Mouse (Mus musculus) cerebellum, adult 11 months (tissue): ENCODE results near the gene B4galnt2.
"Not testable (repeated sequence)": the region's sequence is repeated elsewhere in the genome, so short reads cannot be mapped to it uniquely, and the experiment has no call there.

ENCODE experiments used
- DNase-seq: peaks from one replicate; pipeline ENCODE4 v3.0.0; 2022

B4galnt2 gene

DNA sequence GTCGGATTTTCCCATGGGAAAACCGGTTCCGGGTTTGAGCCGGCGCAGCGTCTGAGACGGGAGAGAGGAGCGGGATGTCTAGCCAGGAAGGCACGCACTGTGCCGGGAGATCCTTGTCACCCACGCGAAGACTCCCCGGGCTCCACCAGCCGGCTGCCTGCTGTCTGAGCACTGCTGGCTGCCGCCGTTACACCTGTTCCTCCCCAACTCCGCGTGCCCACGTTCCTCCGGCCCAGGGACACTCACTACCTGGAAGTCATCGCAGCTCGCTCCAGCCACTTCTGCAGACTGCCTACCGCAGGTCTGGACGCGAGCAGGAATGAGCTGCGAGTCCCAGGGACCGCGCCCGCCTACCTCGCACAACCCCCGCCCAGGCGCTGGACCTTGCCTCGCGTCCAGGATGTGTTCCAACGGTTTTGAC, at the start of gene B4galnt2:
TSS of gene B4galnt2 (minus strand) at position 321 of the 421 bp plus-strand sequence.
- no peak for DNase-seq

GRCm38 (mm10) chr11:95963304-95963703, 48.6 kb upstream of the B4galnt2 start:
- peak; percentile 7 for DNase-seq

GRCm38 (mm10) chr11:95959152-95959551, 44.5 kb upstream of the B4galnt2 start:
- DNase-seq, result no peak

- no peak for DNase-seq
These were observed 43.6 kb upstream of the B4galnt2 start for GRCm38 (mm10) chr11:95958251-95958650.

DNA sequence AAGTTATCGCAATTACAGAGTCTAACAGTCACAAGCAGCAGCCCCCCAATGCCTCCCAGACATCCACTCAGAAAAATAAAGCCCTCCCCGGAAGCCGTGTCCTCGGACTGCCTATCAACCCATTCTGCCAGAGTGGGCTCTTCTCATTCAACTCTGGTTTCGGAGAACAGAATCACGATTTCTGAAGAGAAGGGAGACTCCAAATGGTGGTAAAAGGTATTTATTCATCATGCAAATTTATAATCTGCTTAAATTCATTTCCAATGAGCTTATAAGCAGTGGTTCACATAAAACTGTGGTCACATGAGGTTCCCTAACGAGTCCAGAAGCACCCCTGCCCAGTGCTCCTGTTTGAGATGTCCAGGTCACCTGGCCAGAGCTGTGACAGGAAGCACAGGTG, 42.7 kb upstream of the B4galnt2 start:
- DNase-seq, result no peak

DNA sequence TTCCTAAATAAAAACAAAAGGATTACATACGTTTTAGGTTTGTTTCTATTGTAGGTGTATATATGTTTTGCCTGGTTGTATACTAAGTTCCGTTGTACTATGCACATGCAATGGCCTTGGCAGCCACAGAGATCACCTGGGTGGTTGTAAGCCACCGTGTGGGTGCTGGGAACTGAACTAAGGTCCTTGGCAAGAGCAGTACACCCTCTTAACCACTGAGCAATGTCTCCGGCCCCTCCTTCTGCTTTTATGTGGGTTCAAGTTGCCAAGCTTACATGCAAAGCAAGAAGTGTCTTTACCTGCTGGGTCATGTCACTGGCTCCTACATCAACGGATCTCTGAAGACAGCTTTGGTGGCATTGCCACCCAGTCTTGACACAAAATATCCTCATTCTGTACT, 38.6 kb upstream of the B4galnt2 start:
- no peak for DNase-seq

DNA sequence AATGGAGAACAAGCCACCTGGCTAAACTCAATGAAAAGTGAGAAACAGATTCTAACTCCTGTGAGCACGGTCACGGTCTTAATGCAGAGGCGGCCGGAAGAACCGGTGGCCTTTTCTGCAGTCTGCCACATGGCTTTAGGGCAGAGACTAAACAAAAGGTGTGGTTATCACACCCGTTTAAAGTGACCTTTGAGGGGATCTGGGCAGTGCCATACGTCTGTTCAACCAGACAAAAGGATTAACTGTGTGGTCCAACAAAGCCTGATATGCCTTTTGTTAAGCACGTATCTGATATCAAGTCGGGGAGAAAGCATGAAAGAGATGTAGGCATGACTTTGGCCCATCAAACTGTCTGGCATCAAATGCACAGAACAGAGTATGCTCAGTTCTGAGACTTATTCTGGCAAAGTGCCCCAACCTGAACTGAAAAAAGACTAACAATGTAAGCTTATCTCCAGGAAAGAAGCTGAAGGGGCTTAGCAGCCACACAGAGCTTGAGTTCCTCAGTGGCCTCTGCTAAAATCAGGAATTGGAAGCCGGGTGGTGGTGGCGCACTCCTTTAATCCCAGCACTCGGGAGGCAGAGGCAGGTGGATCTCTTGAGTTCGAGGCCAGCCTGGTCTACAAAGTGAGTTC, 31.3 kb upstream of the B4galnt2 start:
- no peak for DNase-seq

DNA sequence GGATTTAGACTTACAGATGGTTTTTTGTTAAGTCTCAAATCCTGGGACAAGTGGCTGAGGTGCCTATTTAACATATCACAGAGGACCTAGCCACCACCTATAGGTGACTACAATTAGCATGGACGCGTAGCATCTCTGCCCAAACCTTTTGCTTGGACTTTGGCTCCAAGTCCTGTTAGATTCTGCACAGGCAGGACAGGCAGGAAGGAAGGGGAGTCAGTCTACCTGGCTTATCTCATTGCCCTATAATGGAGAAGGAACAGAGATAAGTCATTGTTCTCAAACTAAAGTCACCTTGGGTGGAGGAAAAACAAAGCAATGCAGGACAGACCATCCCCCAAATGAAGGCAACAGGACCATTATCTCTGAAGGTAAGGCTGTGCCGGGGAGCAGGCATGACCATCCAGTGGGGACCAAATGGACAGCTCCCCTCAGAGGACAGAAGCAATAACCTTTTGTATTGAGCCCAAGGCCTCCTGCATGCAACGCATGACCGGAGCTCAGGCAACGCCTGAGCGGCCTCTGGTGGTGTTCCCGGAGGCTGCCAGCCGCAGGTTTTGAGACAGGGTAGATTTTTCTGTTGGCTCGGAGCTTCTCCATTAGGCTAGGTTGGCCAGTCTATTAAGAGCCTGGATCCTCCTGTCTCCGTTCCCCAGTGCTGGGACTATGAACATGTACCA, 25.3 kb upstream of the B4galnt2 start:
- DNase-seq, result no peak

- no peak for DNase-seq
These were observed 21.7 kb upstream of the B4galnt2 start for GRCm38 (mm10) chr11:95936409-95936808.

GRCm38 (mm10) chr11:95932168-95932567, 17.5 kb upstream of the B4galnt2 start:
- not testable (repeated sequence) for DNase-seq

DNA sequence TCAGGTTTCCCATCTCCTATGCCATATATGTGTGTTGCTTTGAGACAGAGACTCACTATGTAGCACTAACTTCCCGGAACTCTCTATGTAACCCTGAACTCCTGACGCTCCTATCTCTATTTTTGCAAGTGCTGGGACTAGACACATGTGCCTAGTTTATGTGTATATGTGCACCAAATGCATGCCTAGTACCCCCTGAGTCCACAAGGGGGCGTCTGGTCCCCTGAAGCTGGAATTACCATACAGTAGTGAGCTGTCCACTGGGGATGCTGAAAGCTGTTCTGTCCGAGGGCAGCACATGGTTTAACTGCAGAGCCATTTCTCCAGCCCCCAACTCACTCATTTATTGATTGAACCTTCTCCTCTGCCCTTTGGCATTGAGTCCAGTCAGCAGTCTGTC, 11.7 kb upstream of the B4galnt2 start:
- DNase-seq, result no peak

- DNase-seq, result no peak
These were observed 11.3 kb upstream of the B4galnt2 start for GRCm38 (mm10) chr11:95925976-95926375.

DNA sequence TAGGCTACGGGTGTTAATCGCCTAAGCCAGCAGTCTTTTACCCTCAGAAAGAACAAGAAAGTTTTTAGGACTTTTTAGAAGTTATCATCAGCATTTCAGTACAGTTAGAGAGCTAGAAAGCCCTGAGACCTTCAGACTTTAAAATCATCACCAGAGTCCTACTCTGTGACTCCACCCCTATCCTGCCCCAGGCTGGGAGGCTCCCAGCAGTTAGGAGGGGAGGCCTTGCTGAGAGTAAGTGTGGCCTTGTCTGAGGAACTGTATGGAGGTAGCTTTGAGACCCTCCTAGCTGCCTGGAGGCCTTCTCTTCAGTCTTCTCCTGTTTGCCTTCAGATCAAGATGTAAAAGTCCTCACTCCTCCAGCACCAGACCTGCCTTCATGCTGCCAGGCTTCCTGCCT, 9.5 kb upstream of the B4galnt2 start:
- DNase-seq, result no peak

DNA sequence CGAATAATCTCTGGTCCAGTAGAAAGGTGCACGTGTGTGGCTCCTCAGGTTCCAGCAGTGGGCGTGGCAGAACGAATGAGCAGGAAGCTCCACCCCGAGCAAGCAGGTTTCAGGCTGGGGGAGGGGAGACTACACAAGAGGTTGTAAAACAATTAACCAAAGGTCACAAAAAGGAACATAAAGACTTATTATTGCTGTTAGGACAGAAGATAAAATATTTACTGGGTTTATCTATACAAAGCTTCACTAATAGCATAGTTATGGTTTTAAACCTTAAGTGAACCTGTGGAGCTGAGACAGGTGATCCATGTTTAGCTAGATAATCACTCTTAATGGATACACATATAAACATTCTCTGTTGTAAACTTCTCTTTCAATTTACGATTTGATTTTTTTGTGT, 8.8 kb upstream of the B4galnt2 start:
- not testable (repeated sequence) for DNase-seq

- no peak for DNase-seq
These were observed 7.4 kb upstream of the B4galnt2 start for GRCm38 (mm10) chr11:95921991-95922621.

- DNase-seq, result no peak
These were observed 1.7 kb upstream of the B4galnt2 start for GRCm38 (mm10) chr11:95916426-95916825.

GRCm38 (mm10) chr11:95915006-95915710, 467 bp upstream of the B4galnt2 start:
- no peak for DNase-seq

DNA sequence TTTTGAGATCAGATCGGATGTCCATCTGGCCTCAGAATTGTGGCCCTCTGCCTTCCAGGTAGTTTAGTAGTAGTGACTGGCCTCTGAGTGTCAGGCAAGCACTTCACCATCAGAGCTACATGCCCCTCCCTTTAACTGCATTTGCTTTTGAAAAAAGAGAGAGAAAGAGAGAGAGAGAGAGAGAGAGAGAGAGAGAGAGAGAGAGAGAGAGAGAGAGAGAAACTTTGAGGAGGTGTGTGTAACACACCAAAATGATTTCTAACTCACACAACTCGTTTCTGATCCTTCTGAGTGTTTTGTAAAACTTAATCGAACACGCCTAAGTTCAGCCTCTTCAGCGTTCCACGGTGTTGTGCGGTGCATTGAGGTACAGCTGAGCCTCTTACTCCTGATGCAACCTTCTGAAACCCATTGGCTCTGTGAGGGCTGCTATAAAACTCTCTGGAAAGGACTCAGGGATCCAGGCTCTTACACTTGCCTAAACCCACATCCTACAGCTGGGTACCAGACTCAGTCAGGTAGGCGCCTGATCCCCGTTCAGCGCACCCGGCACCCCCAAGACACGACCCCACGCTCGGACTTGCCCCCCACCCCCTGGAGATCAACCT, 628 bp downstream of the B4galnt2 start:
- DNase-seq, result no peak

DNA sequence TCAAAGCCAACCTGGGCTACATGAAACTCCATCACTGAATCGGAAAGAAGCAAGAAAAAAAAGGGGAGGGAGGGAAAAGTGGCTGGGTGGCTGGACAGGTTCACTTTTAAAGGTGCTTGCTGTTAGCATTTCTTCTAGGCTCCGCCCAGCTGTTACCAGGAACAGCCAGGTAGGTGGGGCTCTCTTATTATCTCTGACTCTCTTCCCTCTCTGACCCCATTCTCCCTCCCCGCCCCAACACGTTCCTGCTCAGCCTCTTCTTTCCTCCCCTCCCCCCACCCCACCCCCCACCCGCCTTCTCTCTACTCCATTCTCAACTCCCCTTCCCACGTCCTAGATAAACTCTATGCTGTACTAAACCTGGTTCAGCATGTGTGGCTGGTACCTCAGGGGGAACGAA, 3.1 kb downstream of the B4galnt2 start:
- no peak for DNase-seq

DNA sequence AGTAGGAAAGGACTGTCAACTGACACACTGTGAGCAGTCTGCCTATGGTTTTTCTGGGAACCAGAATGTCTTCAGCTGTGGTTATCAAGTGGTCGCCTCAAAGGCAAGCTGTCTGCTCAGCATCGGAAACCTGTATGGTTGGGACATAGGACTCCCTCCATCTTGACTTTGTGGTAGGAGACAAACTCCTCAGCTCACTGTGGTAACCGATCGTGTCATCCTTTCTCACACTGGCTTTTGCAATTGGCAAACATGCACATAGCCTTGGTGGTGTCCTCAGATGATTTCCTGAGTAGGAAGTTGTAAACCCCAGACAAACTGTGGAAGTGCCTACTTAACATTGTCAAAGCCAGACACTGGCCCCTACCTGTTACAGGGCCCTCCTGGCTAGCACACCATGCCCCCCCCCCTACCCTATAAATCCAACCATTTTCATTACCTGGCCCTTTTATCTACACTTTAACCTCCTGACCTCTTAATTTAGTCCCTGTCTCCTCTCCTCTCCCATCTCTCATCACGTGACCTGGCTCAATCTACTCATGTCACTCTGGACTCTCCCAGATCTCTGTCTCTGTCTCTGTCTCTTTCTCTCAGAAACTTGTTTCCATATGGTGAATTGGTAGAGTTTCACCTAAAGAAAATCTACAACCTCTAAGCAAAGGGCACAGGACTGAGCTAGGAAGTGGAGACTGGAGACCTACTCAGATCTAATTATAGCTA, 6.7 kb downstream of the B4galnt2 start:
- no peak for DNase-seq

- DNase-seq, result no peak
These were observed 10.4 kb downstream of the B4galnt2 start for GRCm38 (mm10) chr11:95904290-95904689.

- DNase-seq, result no peak
These were observed 18.1 kb downstream of the B4galnt2 start for GRCm38 (mm10) chr11:95896446-95897179.
